Mouse (Mus musculus) kidney, postnatal 4 days (tissue): ENCODE results near the gene Smg9.
A peak's percentile ranks its signal among the peaks of the same experiment; 100 is the strongest.

ENCODE experiments used
- DNase-seq, 2 experiments: peaks; one replicate each; pipeline ENCODE4 v3.0.0; 2021; ENCODE audit warnings: mixed read lengths in 2 of 2

Smg9 gene

DNA sequence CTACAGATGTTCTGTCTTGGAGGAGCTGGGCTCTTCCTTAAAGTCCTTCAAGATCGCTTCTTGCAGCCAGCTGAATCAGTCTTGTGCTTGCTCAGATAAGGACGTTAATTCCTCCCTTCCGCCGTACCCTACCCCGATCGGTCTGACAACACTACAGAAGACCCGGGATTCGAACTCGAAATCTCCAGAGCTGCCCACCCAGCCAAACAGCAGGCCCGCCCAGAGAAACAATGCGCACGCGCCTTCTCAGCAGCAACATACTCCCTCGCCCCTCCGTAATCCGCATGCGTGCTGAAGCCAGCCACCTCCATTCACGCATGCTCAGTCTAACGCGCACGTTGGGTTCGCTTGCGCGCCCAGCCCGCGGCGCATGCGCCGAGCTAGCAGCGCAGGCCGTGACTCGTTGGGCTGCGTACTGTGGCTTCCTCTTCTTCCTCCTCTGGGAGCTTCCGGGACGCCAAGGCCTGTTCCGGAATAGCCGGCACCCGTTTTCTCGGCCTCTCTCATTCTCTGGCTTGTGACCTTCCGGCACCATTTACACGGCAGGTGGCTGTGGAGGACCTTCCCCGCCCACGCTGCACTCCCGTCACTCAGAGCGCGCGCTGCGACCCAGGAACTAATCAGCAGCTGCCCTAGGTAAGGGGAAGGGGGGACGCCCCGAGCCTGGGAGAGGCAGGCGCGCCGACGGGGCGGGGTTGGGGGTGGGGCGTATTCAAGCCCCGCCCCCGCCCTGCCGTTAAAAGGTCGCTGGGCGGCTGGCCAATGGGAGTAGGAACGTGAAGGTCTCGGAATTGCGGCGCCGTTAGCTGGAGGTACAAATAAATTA, at the start of gene Smg9:
Gene Smg9, plus strand, starts transcription at position 364 of the 826 bp plus-strand sequence.
- DNase-seq: peak; percentile 97 to 98

GRCm38 (mm10) chr7:24355646-24356045, 43.8 kb upstream of the Smg9 start:
- DNase-seq: no peak

DNA sequence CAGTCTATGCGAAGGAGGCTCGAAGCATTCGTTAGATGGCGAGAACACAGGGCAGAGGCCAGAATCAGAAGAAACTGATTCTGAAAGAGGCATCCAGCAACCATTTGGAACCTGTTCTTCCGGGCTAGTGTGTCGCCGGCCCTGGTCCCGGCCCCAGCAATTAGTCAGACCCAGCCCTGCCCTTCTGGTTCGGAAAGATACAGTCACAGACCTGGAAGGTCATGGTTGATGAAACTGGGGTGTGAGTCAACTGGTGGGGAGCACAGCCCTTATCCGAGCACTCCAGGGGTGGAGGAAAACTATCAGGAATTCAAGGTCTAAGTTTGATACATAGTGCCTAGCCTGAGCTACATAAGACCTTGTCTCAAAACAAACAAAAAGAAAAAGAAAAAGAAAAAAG, 43.3 kb upstream of the Smg9 start:
- no peak for DNase-seq

DNA sequence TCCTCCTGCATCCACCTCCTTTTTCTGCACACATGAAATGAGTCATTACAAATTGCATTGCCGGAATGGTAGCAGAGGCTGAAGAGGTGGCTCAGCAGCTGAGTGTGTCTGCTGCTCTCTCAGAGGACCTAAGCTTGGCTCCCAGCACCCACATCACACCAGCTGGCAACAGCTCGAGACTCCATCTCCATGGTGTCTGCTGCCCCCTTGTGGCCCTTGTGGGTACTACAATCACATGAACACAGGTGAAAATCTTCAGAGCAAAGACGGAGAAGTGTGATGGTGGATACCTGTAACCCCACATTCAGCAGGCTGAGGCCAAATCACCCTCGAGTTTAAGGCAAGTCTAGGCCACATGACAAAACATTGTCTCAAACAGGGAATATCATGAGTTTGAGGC, 41.5 kb upstream of the Smg9 start:
- peak in 1 of 2 experiments; percentile 14 for DNase-seq

- DNase-seq: peak; percentile 77 to 84
Observed at GRCm38 (mm10) chr7:24359269-24359668, 40.1 kb upstream of the Smg9 start.

GRCm38 (mm10) chr7:24361001-24361400, 38.4 kb upstream of the Smg9 start:
- DNase-seq: no peak

DNA sequence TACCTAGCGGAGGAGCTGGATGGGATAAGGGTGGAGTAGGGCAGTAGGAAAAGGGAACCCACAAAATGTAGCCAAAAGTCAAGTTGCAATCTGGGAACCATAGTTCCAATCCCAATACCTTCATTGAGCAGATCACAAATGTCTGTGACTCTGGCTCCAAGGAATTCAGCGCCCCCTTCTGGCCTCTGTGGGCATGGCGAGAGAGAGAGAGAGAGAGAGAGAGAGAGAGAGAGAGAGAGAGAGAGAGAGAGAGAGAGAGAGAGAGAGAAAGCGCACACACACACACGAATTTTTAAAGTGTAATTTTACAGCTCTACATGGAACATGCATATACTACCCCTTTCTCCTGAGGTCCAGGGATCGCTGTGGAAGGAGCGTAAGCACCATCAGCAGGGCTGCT, 36.2 kb upstream of the Smg9 start:
- DNase-seq: peak; percentile 62 to 67

DNA sequence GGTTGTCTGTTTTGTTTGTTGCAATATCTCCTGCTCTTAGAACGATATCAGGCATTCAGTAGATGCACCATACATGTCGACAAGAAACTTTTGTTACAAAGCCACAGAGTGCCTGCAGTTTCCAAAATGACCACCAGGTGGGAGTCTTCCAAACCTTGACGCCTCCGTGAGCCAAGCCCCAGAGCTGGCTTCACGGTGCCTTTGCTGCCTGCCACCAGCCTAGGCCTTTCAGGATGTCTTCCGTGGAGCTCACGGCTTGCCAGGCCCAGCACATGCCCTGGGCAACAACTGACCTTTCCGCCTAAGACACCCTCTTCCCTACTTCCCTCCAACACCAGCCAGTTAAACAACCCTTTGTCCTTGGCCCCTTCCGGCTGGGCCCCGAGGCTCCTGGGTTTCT, 34.6 kb upstream of the Smg9 start:
- DNase-seq: peak; percentile 90

- no peak for DNase-seq
Observed at GRCm38 (mm10) chr7:24365258-24366014, 34.0 kb upstream of the Smg9 start.

DNA sequence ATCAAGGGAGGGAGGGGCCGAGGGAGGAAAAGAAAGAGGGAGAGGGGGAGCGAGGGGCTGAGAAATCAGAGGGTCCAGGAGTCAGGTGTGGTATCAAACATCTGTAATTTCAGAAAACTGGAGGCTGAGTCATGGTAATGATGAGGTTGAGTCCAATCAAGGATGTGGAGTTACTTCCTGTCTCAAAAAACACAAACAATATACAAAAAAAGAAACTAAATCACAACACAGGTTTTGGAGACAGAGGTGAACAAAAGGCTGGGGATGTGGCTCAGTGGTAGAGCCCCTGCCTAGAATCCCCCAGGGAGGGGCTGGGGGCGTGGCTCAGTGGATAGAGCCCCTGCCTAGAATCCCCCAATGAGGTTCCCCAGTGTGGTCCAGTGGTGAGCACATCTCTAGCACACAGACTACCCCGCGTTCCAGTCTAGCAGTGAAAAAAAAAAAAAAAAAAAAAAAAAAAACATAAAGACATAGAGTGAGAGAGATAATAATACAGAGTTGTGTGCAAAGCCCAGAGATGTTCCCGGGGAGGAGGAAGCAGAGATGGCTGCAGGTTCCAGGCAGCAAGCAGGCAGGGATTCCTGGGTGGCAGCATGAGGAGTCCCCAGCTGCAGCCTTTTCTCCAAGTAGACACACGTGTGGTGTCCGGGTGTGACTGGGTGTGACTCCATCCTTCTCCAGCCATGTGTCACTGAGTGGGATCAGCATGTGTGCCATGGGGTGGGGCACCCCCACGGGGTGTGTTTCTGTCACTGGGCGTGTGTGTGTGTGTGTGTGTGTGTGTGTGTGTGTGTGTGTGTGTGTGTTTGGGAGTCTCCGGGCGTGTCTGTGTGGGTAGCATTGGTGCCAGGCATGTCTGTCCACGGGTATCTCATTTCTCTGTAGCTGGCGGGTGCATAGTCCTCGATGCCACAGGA, 32.4 kb upstream of the Smg9 start:
- no peak for DNase-seq

DNA sequence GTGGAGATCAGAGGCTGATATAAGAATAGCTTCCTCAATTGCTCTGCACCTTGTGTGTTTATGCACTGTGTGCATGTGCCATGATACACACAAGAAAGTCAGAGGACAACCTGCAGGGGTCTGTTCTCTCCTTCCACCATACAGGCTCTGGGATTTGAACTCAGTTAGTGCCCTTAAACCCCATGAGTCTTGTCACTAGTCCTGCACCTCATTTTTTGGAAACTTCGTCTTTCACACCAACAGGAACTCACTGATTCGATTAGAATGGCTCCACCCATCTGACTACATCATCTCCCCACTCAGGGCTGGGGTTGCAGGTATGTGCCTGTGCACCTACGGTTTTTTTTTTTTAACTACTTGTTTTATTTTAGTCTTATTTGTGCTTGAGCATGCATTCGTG, 31.2 kb upstream of the Smg9 start:
- no peak for DNase-seq

DNA sequence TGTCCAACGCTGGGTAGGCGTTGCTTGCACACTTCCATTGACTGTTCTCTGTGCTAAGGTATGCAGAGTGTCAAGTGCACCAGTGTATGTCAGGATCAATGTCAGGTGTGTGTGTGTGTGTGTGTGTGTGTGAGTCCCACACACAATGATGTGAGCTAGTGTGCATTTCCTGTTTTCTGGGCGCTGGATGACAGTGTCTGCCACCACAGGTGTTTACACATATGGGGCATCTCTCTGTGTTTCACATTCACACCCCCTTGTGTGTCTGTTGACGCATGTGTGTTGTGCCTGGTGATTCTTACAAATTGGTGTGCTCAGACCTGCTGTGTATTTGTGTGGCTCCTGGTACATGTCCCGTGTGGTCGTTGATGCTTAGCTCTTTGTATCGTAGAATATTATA, 30.5 kb upstream of the Smg9 start:
- no peak for DNase-seq

- no peak for DNase-seq
Observed at GRCm38 (mm10) chr7:24369731-24370541, 29.5 kb upstream of the Smg9 start, which contains the start of gene Kcnn4. Kcnn4 (plus strand) TSS chr7:24370263.

- no peak for DNase-seq
Observed at GRCm38 (mm10) chr7:24371012-24371808, 28.2 kb upstream of the Smg9 start.

GRCm38 (mm10) chr7:24371809-24372145, 27.6 kb upstream of the Smg9 start:
- DNase-seq: no peak

DNA sequence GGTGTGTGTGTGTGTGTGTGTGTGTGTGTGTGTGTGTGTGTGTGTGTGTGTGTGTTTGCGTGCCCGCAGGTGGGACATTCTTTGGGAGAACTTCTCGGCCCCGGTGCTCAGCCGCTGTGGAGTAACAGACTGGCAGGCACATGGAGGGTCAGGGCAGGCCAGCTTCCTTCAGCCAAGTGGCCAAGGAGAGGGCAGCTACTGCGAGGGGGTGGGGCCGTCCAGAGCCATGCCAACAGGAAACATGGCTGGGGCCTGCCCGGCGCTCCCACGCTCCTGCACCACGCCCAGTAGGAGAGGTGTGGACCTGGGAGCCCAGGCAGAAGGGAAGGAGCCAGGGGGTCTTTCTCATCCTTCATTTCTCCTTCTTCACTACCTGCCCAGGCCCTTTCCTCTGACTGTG, 27.1 kb upstream of the Smg9 start:
- peak; percentile 32 to 53 for DNase-seq

- no peak for DNase-seq
Observed at GRCm38 (mm10) chr7:24372786-24373185, 26.6 kb upstream of the Smg9 start.

GRCm38 (mm10) chr7:24373538-24374379, 25.7 kb upstream of the Smg9 start:
- DNase-seq: peak; percentile 52 to 61

- no peak for DNase-seq
Observed at GRCm38 (mm10) chr7:24376456-24376855, 23.0 kb upstream of the Smg9 start.
